Mouse (Mus musculus) midbrain, embryonic 11.5 days (tissue): ENCODE data around the gene Nynrin. TPM values are rescaled to one million over a fixed set of nuclear protein-coding genes. Genes with fewer than 3 reads are reported as not detected.
A peak's percentile ranks its signal among the peaks of the same experiment; 100 is the strongest.

Source experiments
- ATAC-seq: fragments of 200-750 bp; cut with Nextera tagmentation; 2 replicates; pipeline ENCODE4 v1.8.0; 2017; ENCODE audit warnings: moderate TSS enrichment, moderate library complexity; ENCODE audit not compliant: low FRiP score
- DNase-seq: peaks from one replicate; pipeline ENCODE4 v3.0.0; 2015; ENCODE audit warnings: low spot score; ENCODE audit errors: missing footprints
- H3K27ac ChIP-seq: fragments of 300-500 bp; sonication (generic); 2 replicates; pipeline ENCODE4 v1.5.1; 2014; ENCODE audit warnings: low read depth, low read length
- H3K27me3 ChIP-seq: fragments of 300-500 bp; sonication (generic); 2 replicates; pipeline ENCODE4 v1.6.1; 2014; ENCODE audit warnings: mild to moderate bottlenecking, low read length, moderate library complexity, mixed read lengths; ENCODE audit not compliant: control insufficient read depth, insufficient read depth
- H3K36me3 ChIP-seq: fragments of 300-500 bp; sonication (generic); 2 replicates; pipeline ENCODE4 v1.6.1; 2014; ENCODE audit warnings: mild to moderate bottlenecking, low read length, moderate library complexity, mixed read lengths; ENCODE audit not compliant: control insufficient read depth, insufficient read depth
- H3K4me1 ChIP-seq: fragments of 300-500 bp; sonication (generic); 2 replicates; pipeline ENCODE4 v1.6.1; 2014; ENCODE audit warnings: low read length; ENCODE audit not compliant: control insufficient read depth, insufficient read depth
- H3K4me2 ChIP-seq: fragments of 300-500 bp; sonication (generic); 2 replicates; pipeline ENCODE4 v1.6.1; 2014; ENCODE audit warnings: mild to moderate bottlenecking, moderate library complexity
- H3K4me3 ChIP-seq: fragments of 300-500 bp; sonication (generic); 2 replicates; pipeline ENCODE4 v1.5.1; 2014; ENCODE audit warnings: low read depth, low read length
- H3K9ac ChIP-seq: fragments of 300-500 bp; sonication (generic); 2 replicates; pipeline ENCODE4 v1.6.1; 2014; ENCODE audit warnings: low read length
- H3K9me3 ChIP-seq: fragments of 300-500 bp; sonication (generic); 2 replicates; pipeline ENCODE4 v1.6.1; 2016; ENCODE audit warnings: low read length; ENCODE audit not compliant: control insufficient read depth
- WGBS: fragments of 180-500 bp; shearing (Covaris S2); extraction: QIAGEN DNeasy Blood & Tissue Kit; methylation state at CpG from one replicate; pipeline ENCODE4 v1.1.7; 2014; 5-methylcytosine and 5-hydroxymethylcytosine counted together
- polyA plus RNA-seq: library from polyadenylated mRNA; unstranded; fragments of >200 nt; fragmentation: Nextera tagmentation; extraction: Ambion mirVana; gene quantifications from 2 replicates; pipeline ENCODE4 v1.2.1, GENCODE M21; 2014

Gene Nynrin
- polyA plus RNA-seq, result 10.7 and 12.0 TPM in 2 replicates

GRCm38 (mm10) chr14:55853621-55854285 lies at the start of gene Nynrin:
Nynrin (plus strand) TSS chr14:55854010.
- ATAC-seq, result peak; percentile 92
- WGBS, result 2% methylated on average over 32 of the region's 33 CpGs

GRCm38 (mm10) chr14:55814885-55815284 lies 38.9 kb upstream of the Nynrin start:
- Histone ChIP-seq H3K4me2 (peak overlapping the region; percentile 52), H3K9me3 (no peaks in the 10 kb centered on the region), H3K9ac (peak overlapping the region; percentile 44), H3K4me3 (peak overlapping the region; percentile 36), H3K4me1 (no peaks in the 10 kb centered on the region), H3K27me3 (no peaks in the 10 kb centered on the region), H3K36me3 (no peaks in the 10 kb centered on the region), H3K27ac (no peak overlapping the region)
- DNase-seq, result peak; percentile 92
- peak; percentile 78 for ATAC-seq
- 17% methylated on average over 16 of the region's 16 CpGs for WGBS

More at GRCm38 (mm10) chr14:55853621-55854285, at the start of gene Nynrin:
- H3K4me2 ChIP-seq, result peak within 1 kb of the TSS; percentile 92
- H3K36me3 ChIP-seq, result no peaks in the 10 kb centered on the region
- peaks cover 32% of the 10 kb centered on the region for H3K4me1 ChIP-seq
- no peaks in the 10 kb centered on the region for H3K9me3 ChIP-seq
- peak; percentile 96 for DNase-seq
- no peaks in the 10 kb centered on the region for H3K27me3 ChIP-seq
- H3K9ac ChIP-seq, result peak within 1 kb of the TSS; percentile 84
- H3K27ac ChIP-seq, result peak within 1 kb of the TSS; percentile 66
- peak within 1 kb of the TSS; percentile 57 for H3K4me3 ChIP-seq

- peak; percentile 75 for ATAC-seq
- WGBS, result 21% methylated on average over 17 of the region's 17 CpGs
- DNase-seq, result peak; percentile 90
- Histone ChIP-seq H3K27ac (no peak overlapping the region), H3K4me3 (peak overlapping the region; percentile 36), H3K4me1 (no peaks in the 10 kb centered on the region), H3K27me3 (no peaks in the 10 kb centered on the region), H3K9ac (peak overlapping the region; percentile 44), H3K36me3 (no peaks in the 10 kb centered on the region), H3K9me3 (no peaks in the 10 kb centered on the region), H3K4me2 (peak overlapping the region; percentile 52)
Observed at GRCm38 (mm10) chr14:55815310-55815751, 38.5 kb upstream of the Nynrin start.

GRCm38 (mm10) chr14:55819845-55820405 lies 33.9 kb upstream of the Nynrin start:
- H3K4me2 ChIP-seq, result no peak overlapping the region
- no peaks in the 10 kb centered on the region for H3K27me3 ChIP-seq
- H3K27ac ChIP-seq, result no peak overlapping the region
- H3K4me3 ChIP-seq, result no peak overlapping the region
- no peaks in the 10 kb centered on the region for H3K9me3 ChIP-seq
- WGBS, result 79% methylated on average over 7 of the region's 7 CpGs
- DNase-seq, result peak; percentile 73
- peaks cover 16% of the 10 kb centered on the region for H3K4me1 ChIP-seq
- no peak overlapping the region for H3K9ac ChIP-seq
- H3K36me3 ChIP-seq, result no peaks in the 10 kb centered on the region
- ATAC-seq, result no peak

- Histone ChIP-seq H3K9me3 (no peaks in the 10 kb centered on the region), H3K27ac (no peak overlapping the region), H3K4me3 (no peak overlapping the region), H3K9ac (no peak overlapping the region), H3K4me1 (peaks cover 20% of the 10 kb centered on the region), H3K36me3 (no peaks in the 10 kb centered on the region), H3K27me3 (peaks cover 1% of the 10 kb centered on the region; the same call in 1 of the 2 replicates), H3K4me2 (no peak overlapping the region)
- ATAC-seq (no peak), DNase-seq (no peak)
- WGBS, result 79% methylated on average over 9 of the region's 9 CpGs
Observed at GRCm38 (mm10) chr14:55820576-55820975, 33.2 kb upstream of the Nynrin start.

DNA sequence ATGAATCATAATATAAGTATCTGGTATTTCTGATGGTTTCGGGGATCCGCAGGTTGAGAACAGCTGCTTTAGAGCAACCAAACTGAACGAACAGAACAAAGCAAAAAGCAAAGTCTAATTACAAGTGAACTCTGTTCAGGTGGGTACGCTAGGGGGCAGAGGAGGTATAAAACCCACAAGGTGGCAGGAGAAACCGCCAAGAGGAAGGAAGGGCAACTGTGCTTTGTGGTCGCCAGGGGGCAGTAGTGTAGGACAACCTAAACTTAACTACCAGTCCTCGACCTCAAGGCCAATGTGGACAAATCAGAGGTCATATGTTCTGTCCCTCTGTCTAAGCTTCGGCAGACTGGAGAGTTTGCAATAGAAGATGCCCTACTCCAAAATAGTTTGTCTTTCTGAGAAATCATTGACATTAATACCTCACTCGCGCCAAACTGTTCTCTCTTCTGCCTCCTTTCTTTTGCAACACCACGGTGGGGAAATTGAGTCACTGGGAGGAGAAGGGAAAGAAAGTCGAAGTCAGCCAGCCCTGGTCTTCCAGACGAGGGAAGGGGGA lies 31.3 kb upstream of the Nynrin start:
- ATAC-seq (peak; percentile 12; the same call in 1 of the 2 replicates), DNase-seq (peak; percentile 96)
- H3K27me3 ChIP-seq, result peaks cover 19% of the 10 kb centered on the region
- no peaks in the 10 kb centered on the region for H3K9me3 ChIP-seq
- 7% methylated on average over 13 of the region's 13 CpGs for WGBS
- H3K27ac ChIP-seq, result peak overlapping the region; percentile 82
- H3K4me3 ChIP-seq, result peak overlapping the region; percentile 52
- peaks cover 35% of the 10 kb centered on the region for H3K4me1 ChIP-seq
- peak overlapping the region; percentile 89 for H3K4me2 ChIP-seq
- peak overlapping the region; percentile 88; the same call in 1 of the 2 replicates for H3K9ac ChIP-seq
- no peaks in the 10 kb centered on the region for H3K36me3 ChIP-seq

GRCm38 (mm10) chr14:55822991-55823762 lies 30.6 kb upstream of the Nynrin start, which contains the start of gene Nfatc4:
Nfatc4 (plus strand) TSS chr14:55823144.
- H3K4me3 ChIP-seq, result peak within 1 kb of the TSS; percentile 52
- 1% methylated on average over 46 of the region's 46 CpGs for WGBS
- no peaks in the 10 kb centered on the region for H3K9me3 ChIP-seq
- peak within 1 kb of the TSS; percentile 82 for H3K27ac ChIP-seq
- peak within 1 kb of the TSS; percentile 89 for H3K4me2 ChIP-seq
- peaks cover 35% of the 10 kb centered on the region for H3K4me1 ChIP-seq
- no peaks in the 10 kb centered on the region for H3K36me3 ChIP-seq
- ATAC-seq, result peak; percentile 83
- H3K9ac ChIP-seq, result peak within 1 kb of the TSS; percentile 88
- peak; percentile 99 for DNase-seq
- peaks cover 19% of the 10 kb centered on the region for H3K27me3 ChIP-seq

GRCm38 (mm10) chr14:55824001-55824480 lies 29.8 kb upstream of the Nynrin start:
- no peaks in the 10 kb centered on the region for H3K36me3 ChIP-seq
- peak overlapping the region; percentile 89 for H3K4me2 ChIP-seq
- ATAC-seq (peak; percentile 8; the same call in 1 of the 2 replicates), DNase-seq (peak; percentile 95)
- H3K9ac ChIP-seq, result peak overlapping the region; percentile 88; the same call in 1 of the 2 replicates
- under 1% methylated on average over 10 of the region's 10 CpGs for WGBS
- peaks cover 35% of the 10 kb centered on the region for H3K4me1 ChIP-seq
- no peak overlapping the region for H3K27ac ChIP-seq
- peaks cover 19% of the 10 kb centered on the region for H3K27me3 ChIP-seq
- no peaks in the 10 kb centered on the region for H3K9me3 ChIP-seq
- H3K4me3 ChIP-seq, result peak overlapping the region; percentile 52
